Comparison of ENCODE assay signal across 9 mouse cellular contexts in the genomic region with DNA sequence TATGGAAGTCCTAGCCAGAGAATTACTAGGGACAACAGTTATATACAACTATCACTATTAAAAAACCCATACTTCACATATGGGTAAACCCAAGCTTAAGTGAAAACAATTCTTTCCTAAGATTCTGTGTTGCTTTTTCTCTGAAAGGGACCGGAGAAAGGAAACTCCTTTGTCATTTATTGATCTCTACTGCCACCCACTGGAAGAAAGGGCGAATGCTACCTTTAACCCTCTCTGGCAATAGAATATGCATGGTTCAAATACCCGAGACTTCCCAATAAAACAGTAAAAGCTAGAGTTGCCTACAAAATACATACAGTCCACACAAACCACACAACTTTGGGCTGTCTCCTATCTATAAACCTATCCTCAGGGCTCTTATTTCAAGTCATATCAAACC. TPM values are rescaled to one million over a fixed set of nuclear protein-coding genes. Genes with fewer than 3 reads are reported as not detected.
DNase-seq lines count a peak whose midpoint lies in the region; TF ChIP-seq lines count a peak whose summit lies in the region.
"Had no signal": no experiment of that assay in that cellular context is flagged by ENCODE, and none has a peak within 500 bp of the region (broad histone marks: within the 10 kb centered on the region; RNA-seq: fewer than 3 reads in every experiment).

No protein-coding gene starts in this region.

- H3K4me3 ChIP-seq in MEL (ENCODE audit: control insufficient read depth in 1 of 2, insufficient read depth in 1 of 2, low read depth in 2 of 2, low read length in 2 of 2) = 0 out of 4 replicates have a peak overlapping the region, but pooled peaks of 1 of the 2 experiments have one; percentile 18
- H3K4me3 ChIP-seq in cerebellum, adult 2 months (replicated peaks; ENCODE audit: insufficient read depth, low read depth, low read length) = no peak overlapping the region
- H3K4me3 ChIP-seq in limb, embryonic 10.5 days = no peak overlapping the region
- H3K4me3 ChIP-seq in myocyte = no peak overlapping the region
- H3K4me3 ChIP-seq: erythroblast, embryonic 14.5 days had no signal

- 6% methylated on average over 3 of the region's 3 CpGs for WGBS in cerebellum, adult 2 months
- 17% methylated on average over 3 of the region's 3 CpGs for WGBS in limb, embryonic 10.5 days

- DNase-seq in A20 (ENCODE audit: low read depth, low spot score) = peak; percentile 36
- DNase-seq in MEL (ENCODE audit: low read depth, low spot score) = peak; percentile 74
- peak; percentile 33 to 44 for DNase-seq in cerebellum, adult 2 months
- DNase-seq in forelimb bud, embryonic 11.5 days (ENCODE audit: low read depth, low spot score) = peak; percentile 52
- DNase-seq in kidney, adult 9 months = peak; percentile 64
- DNase-seq in limb, embryonic 10.5 days (ENCODE audit: low spot score) = peak; percentile 31
- peak; percentile 39 for DNase-seq in thymus, postnatal 25 days

- no peak for TF ChIP-seq EP300 in MEL (IDR thresholded peaks at IDR 0.05; ENCODE audit: low read depth in 1 of 2, low read length in 2 of 2)

- H3K9ac ChIP-seq in MEL (ENCODE audit: control insufficient read depth, low read depth, low read length, poor library complexity, severe bottlenecking) = no peak overlapping the region

- H3K4me2 ChIP-seq in myocyte (ENCODE audit: low read depth) = peak overlapping the region; percentile 63

- TF ChIP-seq POLR2A in MEL (IDR thresholded peaks at IDR 0.05; ENCODE audit: control insufficient read depth in 1 of 2, insufficient read depth in 1 of 2, low read depth in 1 of 2, low read length in 2 of 2, poor library complexity in 1 of 2) (no peak), myocyte (IDR thresholded peaks at IDR 0.05; ENCODE audit: insufficient read length, low read depth) (no peak)
- no peak for TF ChIP-seq POLR2A in cerebellum, adult 2 months (IDR thresholded peaks at IDR 0.05; ENCODE audit: borderline replicate concordance, insufficient read depth, low read length)

- no peaks in the 10 kb centered on the region for H3K79me2 ChIP-seq in MEL (ENCODE audit: control insufficient read depth, insufficient read depth, low read length, poor library complexity)
- H3K79me2 ChIP-seq in myocyte (ENCODE audit: control insufficient read depth, insufficient read depth) = no peaks in the 10 kb centered on the region

- no peak overlapping the region for H3K27ac ChIP-seq in MEL (ENCODE audit: control insufficient read depth, low read depth, low read length)
- no peak overlapping the region for H3K27ac ChIP-seq in cerebellum, adult 2 months (ENCODE audit: insufficient read depth, low read length)
- no peak overlapping the region for H3K27ac ChIP-seq in limb, embryonic 10.5 days

- TF ChIP-seq CTCF in MEL (IDR thresholded peaks at IDR 0.05 in 2 of 3, conservative IDR thresholded peaks at IDR 0.05 in 1 of 3; ENCODE audit: control insufficient read depth in 1 of 3, insufficient read depth in 1 of 3, low read depth in 2 of 3, low read length in 3 of 3, poor library complexity in 1 of 3, severe bottlenecking in 1 of 3) = peak; percentile 42 to 95 (median 68)
- no peak for TF ChIP-seq CTCF in cerebellum, adult 2 months (IDR thresholded peaks at IDR 0.05; ENCODE audit: borderline replicate concordance, insufficient read depth, low read depth, low read length)

- H3K27me3 ChIP-seq in MEL (ENCODE audit: control insufficient read depth in 1 of 2, insufficient read depth in 2 of 2, low read length in 2 of 2) (peaks cover 0 to 1% of the 10 kb centered on the region in 2 experiments; a peak in 2 of 4 replicates), myocyte (ENCODE audit: control insufficient read depth, insufficient read depth, insufficient read length) (no peaks in the 10 kb centered on the region)
- H3K27me3 ChIP-seq in cerebellum, adult 2 months (ENCODE audit: control insufficient read depth, insufficient read depth, low read length) = no peaks in the 10 kb centered on the region
- H3K27me3 ChIP-seq in limb, embryonic 10.5 days (ENCODE audit: low read depth, poor library complexity, severe bottlenecking) = peaks cover 93% of the 10 kb centered on the region

- peaks cover 0 to 3% of the 10 kb centered on the region in 2 experiments; a peak in 1 of 4 replicates for H3K36me3 ChIP-seq in MEL (ENCODE audit: control insufficient read depth in 1 of 2, insufficient read depth in 2 of 2, low read length in 2 of 2)
- no peaks in the 10 kb centered on the region for H3K36me3 ChIP-seq in limb, embryonic 10.5 days
- no peaks in the 10 kb centered on the region for H3K36me3 ChIP-seq in myocyte (ENCODE audit: control insufficient read depth, insufficient read depth)

- H3ac ChIP-seq in myocyte (ENCODE audit: control insufficient read depth, insufficient read length) = no peak overlapping the region

- H3K4me1 ChIP-seq in MEL (ENCODE audit: control insufficient read depth in 1 of 2, insufficient read depth in 2 of 2, low read length in 2 of 2) = no peaks in the 10 kb centered on the region
- H3K4me1 ChIP-seq in cerebellum, adult 2 months (ENCODE audit: control insufficient read depth, insufficient read depth, low read length) = no peaks in the 10 kb centered on the region
- no peaks in the 10 kb centered on the region for H3K4me1 ChIP-seq in limb, embryonic 10.5 days

- H3K9me3 ChIP-seq in MEL (replicated peaks; ENCODE audit: insufficient read depth, low read length) = no peaks in the 10 kb centered on the region
- H3K9me3 ChIP-seq in limb, embryonic 10.5 days (replicated peaks) = no peaks in the 10 kb centered on the region

- TF ChIP-seq RAD21 in MEL (IDR thresholded peaks at IDR 0.05; ENCODE audit: low read depth, low read length) = no peak; the same call in none of the 2 replicates

TF ChIP-seq in MEL, 35 proteins besides CTCF, POLR2A, EP300 and RAD21:
- TF ChIP-seq MAZ (IDR thresholded peaks at IDR 0.05; ENCODE audit: low read depth, low read length) (no peak), ZC3H11A (IDR thresholded peaks at IDR 0.05; ENCODE audit: low read depth, low read length) (peak; percentile 97), SIN3A (IDR thresholded peaks at IDR 0.05; ENCODE audit: low read length) (peak; percentile 52; the same call in 1 of the 2 replicates), MAFK (IDR thresholded peaks at IDR 0.05; ENCODE audit: borderline replicate concordance, low read depth, low read length) (no peak), SMC3 (IDR thresholded peaks at IDR 0.05; ENCODE audit: low read depth, low read length) (peak; percentile 98), RCOR1 (IDR thresholded peaks at IDR 0.05; ENCODE audit: low read depth, low read length) (no peak), ETS1 (IDR thresholded peaks at IDR 0.05; ENCODE audit: low read depth, low read length) (peak; percentile 10; the same call in 1 of the 2 replicates), ZNF384 (IDR thresholded peaks at IDR 0.05; ENCODE audit: low read depth, low read length) (peak; percentile 38; the same call in 1 of the 2 replicates), CHD1 (IDR thresholded peaks at IDR 0.05; ENCODE audit: low read depth, low read length) (no peak), BHLHE40 (IDR thresholded peaks at IDR 0.05; ENCODE audit: borderline replicate concordance, low read depth, low read length) (0 out of 2 replicates have a peak, but pooled peaks have one; percentile 36), HCFC1 (IDR thresholded peaks at IDR 0.05; ENCODE audit: low read depth, low read length) (0 out of 2 replicates have a peak, but pooled peaks have one; percentile 11)

TF ChIP-seq in myocyte, 11 proteins besides CTCF, POLR2A, EP300 and RAD21:
- TF ChIP-seq E2F4 (IDR thresholded peaks at IDR 0.05; ENCODE audit: insufficient read depth) (no peak), MYOG (IDR thresholded peaks at IDR 0.05; ENCODE audit: control insufficient read depth in 1 of 3, insufficient read depth in 1 of 3, insufficient read length in 2 of 3, low read depth in 2 of 3) (no peak), TCF3 (IDR thresholded peaks at IDR 0.05; ENCODE audit: insufficient read length, low read depth) (no peak)

RNA-seq across cellular contexts. Expression of gene Ace2, which starts 40.6 kb away (rescaled TPM):
- not detected in 2 replicates for total RNA-seq in MEL (2012; rRNA removed)
- polyA plus RNA-seq in MEL (2012; ENCODE audit: insufficient read depth in 1 of 2, insufficient read length in 2 of 2, low read depth in 1 of 2, low replicate concordance in 2 of 2, missing spikeins in 1 of 2) = not detected
- 1.2 and 1.3 TPM in 2 replicates for polyA plus RNA-seq in cerebellum, adult 2 months (2012; rRNA removed)
- polyA plus RNA-seq in limb, embryonic 10.5 days (2016; fragmentation: Nextera tagmentation; extraction: Ambion mirVana) = 0.04 and 0.14 TPM in 2 replicates
- not detected for polyA plus RNA-seq in myocyte (2012; fragmentation: generic; extraction: Trizol)
- polyA plus RNA-seq: erythroblast, embryonic 14.5 days had no signal
